Mouse (Mus musculus) C2C12 (cell line): ENCODE results near the gene Ankrd2.

ENCODE experiments used
- CTCF ChIP-seq: IDR thresholded peaks from one replicate; pipeline ENCODE4 v1.5.1; 2011; ENCODE audit not compliant: control insufficient read depth, insufficient read depth, insufficient read length
- MAX ChIP-seq: IDR thresholded peaks from one replicate; pipeline ENCODE4 v1.6.1; 2011; ENCODE audit warnings: mild to moderate bottlenecking, control low read depth
- MYOD1 ChIP-seq: IDR thresholded peaks from one replicate; pipeline ENCODE4 v1.6.1; 2011; ENCODE audit warnings: low read depth; ENCODE audit not compliant: control insufficient read depth, insufficient read length
- MYOG ChIP-seq: IDR thresholded peaks from one replicate; pipeline ENCODE4 v1.6.1; 2011; ENCODE audit not compliant: control insufficient read depth, insufficient read length; ENCODE audit errors: extremely low read depth
- USF1 ChIP-seq: IDR thresholded peaks from one replicate; pipeline ENCODE4 v1.6.1; 2011; ENCODE audit warnings: low read depth, mild to moderate bottlenecking, control low read depth, moderate library complexity

- TF ChIP-seq USF1 (no peak), CTCF (no peak), MAX (no peak), MYOD1 (no peak), MYOG (no peak)
Measured at GRCm38 (mm10) chr19:42038310-42038709, 2.5 kb downstream of the Ankrd2 start.
